Mouse (Mus musculus) embryonic facial prominence, embryonic 10.5 days (tissue): ENCODE data around the gene Cmbl. TPM values are rescaled to one million over a fixed set of nuclear protein-coding genes. Genes with fewer than 3 reads are reported as not detected.

Experiments
- DNase-seq: peaks from one replicate; pipeline ENCODE4 v3.0.0-alpha.2; 2017; ENCODE audit warnings: low spot score
- H3K27ac ChIP-seq: fragments of 300-500 bp; sonication (generic); replicated peaks from 2 replicates; pipeline ENCODE4 v1.5.1; 2016; ENCODE audit warnings: mild to moderate bottlenecking
- H3K27me3 ChIP-seq: fragments of 300-500 bp; sonication (generic); replicated peaks from 2 replicates; pipeline ENCODE4 v1.6.1; 2016; ENCODE audit warnings: low read depth, mild to moderate bottlenecking; ENCODE audit not compliant: poor library complexity, severe bottlenecking
- H3K36me3 ChIP-seq: fragments of 300-500 bp; sonication (generic); replicated peaks from 2 replicates; pipeline ENCODE4 v1.6.1; 2016; ENCODE audit warnings: mild to moderate bottlenecking, moderate library complexity
- H3K4me1 ChIP-seq: fragments of 300-500 bp; sonication (generic); 2 replicates; pipeline ENCODE4 v1.6.1; 2016
- H3K4me3 ChIP-seq: fragments of 300-500 bp; sonication (generic); 2 replicates; pipeline ENCODE4 v1.5.1; 2016; ENCODE audit warnings: mild to moderate bottlenecking, moderate library complexity
- H3K9me3 ChIP-seq: fragments of 300-500 bp; sonication (generic); 2 replicates; pipeline ENCODE4 v1.6.1; 2016; ENCODE audit warnings: mild to moderate bottlenecking
- WGBS: fragments of 180-500 bp; shearing (Covaris S2); methylation state at CpG from one replicate; pipeline ENCODE4 v1.1.7; 2016; 5-methylcytosine and 5-hydroxymethylcytosine counted together
- polyA plus RNA-seq: library from polyadenylated mRNA; unstranded; fragments of >200 nt; fragmentation: Nextera tagmentation; extraction: Ambion mirVana; gene quantifications from 2 replicates; pipeline ENCODE4 v1.2.1, GENCODE M21; 2016

The Cmbl gene
- polyA plus RNA-seq, 1 experiment from 2014 or later, result 2.3 TPM

DNA sequence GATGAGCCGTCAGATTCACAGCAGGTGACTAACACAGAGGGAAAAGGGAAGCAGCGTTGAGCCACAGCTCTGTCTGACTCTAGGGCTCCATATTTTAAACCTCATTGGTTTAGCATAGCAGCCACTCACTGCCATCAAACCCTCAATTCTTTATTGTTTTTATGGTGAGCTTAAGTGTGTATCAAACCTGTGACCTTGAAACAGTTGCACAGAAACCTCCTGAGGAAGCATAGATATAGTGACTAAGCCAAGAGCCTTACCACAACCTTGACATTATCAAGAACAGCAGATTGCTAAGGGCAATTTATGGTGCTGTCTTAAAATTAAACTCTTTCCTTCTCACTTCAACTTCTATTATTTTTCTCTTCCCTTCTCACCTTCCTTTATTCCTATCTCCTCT is 31.7 kb upstream of the Cmbl start:
- H3K4me3 ChIP-seq, result no peak overlapping the region
- H3K36me3 ChIP-seq, result no peaks in the 10 kb centered on the region
- H3K4me1 ChIP-seq, result peaks cover 39% of the 10 kb centered on the region
- H3K9me3 ChIP-seq, result no peaks in the 10 kb centered on the region
- no peak overlapping the region for H3K27ac ChIP-seq
- WGBS, result 91% methylated on average over 2 of the region's 2 CpGs
- no peak for DNase-seq
- no peaks in the 10 kb centered on the region for H3K27me3 ChIP-seq

DNA sequence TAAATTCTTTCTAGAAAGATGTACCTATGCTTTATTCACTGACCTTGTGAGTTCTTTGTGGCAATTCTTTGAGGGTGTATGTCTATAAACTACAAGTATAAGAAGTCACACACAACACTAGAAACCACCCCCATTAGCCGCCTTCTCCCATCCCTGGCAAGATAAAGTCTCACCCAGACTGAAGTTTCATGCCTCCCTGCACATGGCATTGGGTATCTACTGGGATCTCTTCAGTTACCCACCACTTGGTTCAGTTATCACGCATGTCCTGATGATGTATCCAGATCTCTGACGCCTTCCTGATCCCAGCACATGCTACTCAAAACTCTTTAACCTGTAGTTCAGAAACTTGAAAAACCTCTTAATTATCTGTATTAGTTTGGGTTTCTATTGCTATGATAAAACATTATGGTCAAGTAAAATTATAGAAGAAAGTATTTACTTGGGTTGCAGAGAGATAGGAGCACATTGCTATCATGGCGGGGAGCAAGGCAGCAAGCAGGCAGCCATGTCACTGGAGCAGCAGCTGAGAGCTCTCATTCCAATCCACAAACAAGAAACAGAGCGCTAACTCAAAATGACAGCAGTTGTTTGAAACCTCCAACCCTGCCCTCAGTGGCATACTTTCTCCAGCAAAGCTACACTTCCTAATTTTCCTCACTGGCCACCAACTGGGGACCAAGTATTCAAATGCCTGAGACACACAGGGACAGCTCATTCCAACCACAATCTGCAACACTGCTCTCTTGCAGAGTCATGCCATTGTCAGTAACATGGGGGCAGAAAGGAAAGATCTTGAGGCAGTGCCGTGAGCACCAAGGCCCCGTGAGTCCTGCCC is 30.5 kb upstream of the Cmbl start:
- 80% methylated on average over 7 of the region's 7 CpGs for WGBS
- no peak overlapping the region for H3K4me3 ChIP-seq
- peaks cover 31% of the 10 kb centered on the region for H3K4me1 ChIP-seq
- no peaks in the 10 kb centered on the region for H3K9me3 ChIP-seq
- DNase-seq, result no peak
- no peaks in the 10 kb centered on the region for H3K27me3 ChIP-seq
- peak overlapping the region; percentile 26 for H3K27ac ChIP-seq
- no peaks in the 10 kb centered on the region for H3K36me3 ChIP-seq

DNA sequence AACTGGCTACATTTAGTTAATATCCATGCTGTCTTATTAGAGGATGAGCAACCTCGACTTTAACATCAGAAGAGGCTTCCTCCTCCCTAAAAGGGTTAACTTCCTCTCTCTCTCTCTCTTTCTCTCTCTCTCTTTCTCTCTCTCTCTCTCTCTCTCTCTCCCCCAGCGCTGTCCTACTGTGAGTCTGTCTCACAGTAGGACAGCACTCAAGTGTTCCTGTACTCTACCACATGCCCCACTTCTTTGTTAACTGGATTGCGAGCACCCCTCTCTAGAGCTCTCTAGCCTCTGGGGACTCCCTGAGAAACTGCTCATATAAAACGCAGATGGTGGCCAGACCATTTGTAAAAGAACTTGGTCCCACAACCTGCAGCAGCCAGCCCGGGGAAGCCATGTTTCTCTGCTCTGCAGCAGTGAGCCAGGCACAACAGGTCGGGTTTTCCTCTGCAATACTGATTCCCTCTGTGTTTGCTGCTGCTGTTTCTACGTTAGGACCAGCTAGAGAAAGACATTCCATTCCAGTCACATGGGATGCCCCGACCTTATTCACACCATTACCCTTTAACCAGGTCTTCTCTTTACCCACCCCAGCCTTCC is 29.8 kb upstream of the Cmbl start:
- H3K4me3 ChIP-seq, result peak overlapping the region; percentile 3; the same call in 1 of the 2 replicates
- 30% methylated on average over 8 of the region's 8 CpGs for WGBS
- H3K36me3 ChIP-seq, result no peaks in the 10 kb centered on the region
- peaks cover 34% of the 10 kb centered on the region for H3K4me1 ChIP-seq
- DNase-seq, result no peak
- H3K9me3 ChIP-seq, result no peaks in the 10 kb centered on the region
- H3K27ac ChIP-seq, result peak overlapping the region; percentile 26
- H3K27me3 ChIP-seq, result no peaks in the 10 kb centered on the region

DNA sequence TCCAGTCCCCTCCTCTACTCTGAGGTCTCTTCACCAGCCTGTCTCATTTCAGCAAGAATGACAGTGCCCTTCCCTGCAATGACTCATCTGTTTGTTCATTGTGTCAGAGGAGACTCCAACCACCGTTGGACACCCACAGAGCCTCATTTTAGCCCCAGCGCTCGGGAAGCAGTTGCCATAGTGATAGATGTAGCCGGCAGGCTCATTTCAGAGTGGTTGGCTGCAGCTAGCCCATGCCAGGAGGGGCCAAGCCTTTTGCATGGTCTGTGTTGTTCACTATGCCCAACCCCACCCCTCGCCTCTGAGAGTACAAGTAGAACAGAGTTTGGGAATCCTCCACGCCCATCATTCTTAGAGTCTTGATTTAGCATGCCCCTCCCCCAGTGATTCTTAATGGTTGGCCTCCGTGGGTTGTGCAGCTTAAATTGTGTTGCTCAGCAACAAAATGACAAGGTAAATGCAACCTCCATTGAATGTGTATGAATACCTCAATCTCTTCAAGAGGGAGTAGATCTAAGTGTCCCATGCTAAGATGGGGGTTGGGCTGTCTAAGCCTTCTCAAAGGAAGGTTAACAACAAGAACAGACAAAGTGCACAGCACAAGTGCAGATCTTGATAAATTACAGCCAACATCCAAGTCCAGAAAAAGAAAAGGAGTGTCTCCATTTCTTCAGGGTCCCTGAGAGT is 29.0 kb upstream of the Cmbl start:
- Histone ChIP-seq H3K4me1 (peaks cover 39% of the 10 kb centered on the region), H3K27me3 (no peaks in the 10 kb centered on the region), H3K9me3 (no peaks in the 10 kb centered on the region), H3K27ac (peak overlapping the region; percentile 26), H3K36me3 (no peaks in the 10 kb centered on the region), H3K4me3 (no peak overlapping the region)
- peak; percentile 53 for DNase-seq
- WGBS, result 19% methylated on average over 7 of the region's 7 CpGs

DNA sequence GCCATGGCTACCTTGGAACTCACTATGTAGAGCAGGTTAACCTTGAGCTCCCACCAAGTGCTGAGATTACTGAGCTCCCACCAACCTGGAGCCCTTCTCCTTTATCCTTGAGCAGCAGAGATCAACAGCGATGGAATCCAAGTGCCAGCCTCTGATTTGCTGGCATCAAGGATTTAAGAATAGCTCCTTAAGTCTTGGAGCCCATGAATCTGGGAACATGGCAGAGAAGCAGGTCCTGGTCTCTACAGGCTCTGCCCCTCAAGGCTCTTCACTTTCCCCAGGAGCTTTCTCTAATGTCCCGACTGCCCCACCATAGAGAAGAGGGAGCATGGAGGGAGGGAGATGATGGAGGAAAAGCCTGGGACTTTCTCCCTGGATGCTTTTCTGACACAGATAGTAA is 27.5 kb upstream of the Cmbl start:
- Histone ChIP-seq H3K4me3 (no peak overlapping the region), H3K9me3 (no peaks in the 10 kb centered on the region), H3K27ac (no peak overlapping the region), H3K27me3 (no peaks in the 10 kb centered on the region), H3K4me1 (peaks cover 48% of the 10 kb centered on the region), H3K36me3 (no peaks in the 10 kb centered on the region)
- WGBS, result 93% methylated on average over 2 of the region's 2 CpGs
- DNase-seq, result no peak

DNA sequence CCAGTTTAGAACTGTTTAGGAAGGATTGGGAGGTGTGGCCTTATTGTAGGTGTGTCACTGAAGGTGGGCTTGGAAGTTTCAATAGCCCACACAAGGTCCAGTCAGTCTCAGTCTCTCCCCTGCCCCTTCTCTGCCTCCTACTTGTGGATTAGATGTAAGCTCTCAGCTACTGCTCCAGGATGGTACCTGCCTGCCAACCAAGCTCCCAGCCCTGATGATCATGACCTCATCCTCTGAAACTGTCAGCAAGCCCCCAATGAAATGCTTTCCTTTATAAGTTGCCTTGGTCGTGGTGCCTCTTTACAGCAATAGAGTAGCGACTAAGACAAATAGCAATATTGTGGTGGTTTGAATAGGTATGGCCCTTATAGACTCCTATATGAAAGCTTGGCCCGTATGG is 26.8 kb upstream of the Cmbl start:
- H3K36me3 ChIP-seq, result no peaks in the 10 kb centered on the region
- no peaks in the 10 kb centered on the region for H3K9me3 ChIP-seq
- peaks cover 53% of the 10 kb centered on the region for H3K4me1 ChIP-seq
- WGBS, result 89% methylated on average over 3 of the region's 3 CpGs
- no peak overlapping the region for H3K4me3 ChIP-seq
- no peak for DNase-seq
- no peak overlapping the region for H3K27ac ChIP-seq
- H3K27me3 ChIP-seq, result no peaks in the 10 kb centered on the region

DNA sequence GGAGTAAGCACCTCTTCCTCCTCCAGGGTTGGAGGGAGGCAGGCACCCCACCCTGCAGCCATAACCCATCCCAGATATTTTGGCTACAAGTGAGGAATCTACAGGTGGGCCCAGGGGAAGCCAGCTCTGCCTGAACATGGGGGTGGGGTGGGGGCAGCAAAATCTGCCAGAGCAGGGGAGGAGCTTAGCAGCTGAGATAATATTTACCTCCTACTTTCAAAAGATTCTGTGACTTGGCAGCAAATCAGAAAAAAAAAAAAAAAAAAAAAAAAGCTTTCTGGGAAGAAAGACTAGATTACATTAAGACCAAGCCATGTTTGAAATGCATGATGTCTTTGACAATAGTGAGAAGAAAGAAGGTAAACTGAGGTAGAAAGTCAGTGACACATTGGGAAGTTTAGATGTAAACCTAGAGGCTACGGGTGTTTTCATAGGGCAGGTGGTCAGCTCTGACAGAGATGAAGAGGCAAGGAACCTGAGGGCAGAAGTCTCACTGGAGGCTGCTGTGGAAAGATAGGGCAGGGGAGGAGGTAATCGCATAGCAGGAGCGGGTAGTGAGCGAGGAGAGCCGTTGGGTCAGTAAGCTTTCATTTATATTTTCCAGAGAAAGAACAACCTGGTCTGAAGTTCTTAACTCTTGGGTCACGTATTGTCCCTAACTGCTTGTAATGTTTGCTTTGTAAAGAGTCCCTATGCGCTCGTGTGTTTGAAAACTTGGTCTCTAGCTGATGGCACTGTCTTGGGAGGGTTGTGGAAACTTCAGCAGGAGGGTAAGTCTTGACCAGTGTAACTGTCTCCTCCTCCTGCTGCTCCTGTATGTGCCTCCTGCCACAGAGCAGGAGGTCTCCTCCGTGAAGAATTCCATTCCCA is 25.3 kb upstream of the Cmbl start:
- H3K4me1 ChIP-seq, result peaks cover 53% of the 10 kb centered on the region
- H3K9me3 ChIP-seq, result no peaks in the 10 kb centered on the region
- H3K36me3 ChIP-seq, result no peaks in the 10 kb centered on the region
- H3K27ac ChIP-seq, result no peak overlapping the region
- WGBS, result 79% methylated on average over 9 of the region's 9 CpGs
- H3K4me3 ChIP-seq, result no peak overlapping the region
- DNase-seq, result no peak
- no peaks in the 10 kb centered on the region for H3K27me3 ChIP-seq

DNA sequence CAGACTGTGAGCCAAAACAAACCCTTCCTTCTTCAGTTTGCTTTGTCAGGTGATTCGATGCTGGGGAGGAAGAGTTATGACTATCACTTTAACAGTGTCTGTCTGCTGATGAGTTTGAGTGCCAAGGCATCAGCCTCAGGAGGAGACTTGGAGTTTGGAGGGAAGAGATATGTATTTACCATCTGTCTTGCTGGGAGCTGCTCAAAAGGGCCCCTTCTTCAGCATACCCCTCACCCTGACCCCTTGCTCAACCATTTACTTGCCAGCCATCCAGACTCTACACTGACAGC is 24.7 kb upstream of the Cmbl start:
- WGBS, result 75% methylated on average over 1 of the region's 1 CpGs
- no peaks in the 10 kb centered on the region for H3K36me3 ChIP-seq
- no peaks in the 10 kb centered on the region for H3K27me3 ChIP-seq
- peaks cover 52% of the 10 kb centered on the region for H3K4me1 ChIP-seq
- H3K4me3 ChIP-seq, result no peak overlapping the region
- no peaks in the 10 kb centered on the region for H3K9me3 ChIP-seq
- DNase-seq, result no peak
- no peak overlapping the region for H3K27ac ChIP-seq

DNA sequence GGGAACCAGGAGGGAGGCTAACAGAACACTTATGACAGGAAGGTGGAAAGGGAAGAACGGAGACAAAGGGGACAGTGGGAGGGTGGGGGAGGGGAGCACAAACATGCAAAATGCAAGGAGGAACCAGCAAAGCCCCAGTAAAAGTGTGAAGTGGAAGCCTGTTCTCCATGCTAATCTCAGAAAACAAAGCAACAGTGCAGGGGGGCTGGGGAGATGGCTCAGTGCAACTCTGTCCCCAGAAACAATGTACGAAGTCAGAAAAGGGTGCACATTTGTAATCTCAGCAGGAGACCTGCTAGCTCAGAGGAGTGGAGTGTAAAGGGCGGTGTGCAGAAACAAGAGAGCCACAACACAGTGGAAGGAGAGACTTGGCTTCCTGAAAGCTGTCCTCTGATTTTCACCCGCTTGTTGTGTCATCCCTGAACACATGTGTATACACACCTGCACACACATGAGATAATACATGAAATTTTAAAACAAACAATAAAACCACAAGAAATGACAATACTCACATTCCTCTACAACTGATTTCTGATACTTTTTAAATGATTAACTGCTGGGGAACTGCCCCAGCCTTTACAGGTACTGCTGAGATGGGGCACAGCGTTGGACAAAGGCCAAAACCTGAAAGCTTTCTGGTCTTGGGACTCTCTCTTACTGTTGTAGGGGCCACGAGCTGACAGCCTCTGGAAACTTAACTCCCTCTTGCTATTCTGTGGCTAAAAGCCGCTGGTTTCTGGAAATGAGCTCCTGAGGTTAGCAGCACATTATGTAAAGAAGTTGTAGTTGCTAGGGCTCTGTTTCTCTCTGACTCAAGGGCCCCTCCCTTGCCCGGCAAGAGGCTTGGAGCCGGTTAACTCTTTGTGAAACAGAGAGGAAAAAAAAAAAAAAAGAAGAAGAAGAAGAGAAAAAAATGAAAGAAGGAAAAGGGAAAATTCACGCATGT is 22.9 kb upstream of the Cmbl start:
- Histone ChIP-seq H3K27me3 (no peaks in the 10 kb centered on the region), H3K4me3 (no peak overlapping the region), H3K27ac (peak overlapping the region; percentile 78), H3K9me3 (no peaks in the 10 kb centered on the region), H3K4me1 (peaks cover 45% of the 10 kb centered on the region), H3K36me3 (no peaks in the 10 kb centered on the region)
- WGBS, result 11% methylated on average over 10 of the region's 10 CpGs
- DNase-seq, result peak; percentile 47

DNA sequence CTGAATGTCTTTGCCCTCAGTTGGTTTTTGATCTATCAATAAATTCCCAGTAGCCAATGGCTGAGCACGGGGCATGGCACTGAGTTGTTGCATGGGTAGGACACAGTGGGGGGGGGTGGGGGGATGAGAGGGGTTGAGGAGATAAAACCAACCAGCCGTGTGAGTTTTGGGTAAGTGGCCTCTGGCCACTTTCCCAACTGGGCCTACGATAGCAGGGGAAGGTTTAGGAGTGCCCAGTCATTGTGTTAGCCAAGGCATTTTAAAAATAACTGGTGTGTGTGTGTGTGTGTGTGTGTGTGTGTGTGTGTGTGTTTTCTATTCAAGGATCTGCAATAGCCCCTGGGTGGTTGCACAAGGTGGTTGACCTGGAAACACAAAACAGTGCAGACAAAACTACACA is 21.9 kb upstream of the Cmbl start:
- no peak overlapping the region for H3K27ac ChIP-seq
- no peaks in the 10 kb centered on the region for H3K36me3 ChIP-seq
- no peak for DNase-seq
- no peaks in the 10 kb centered on the region for H3K9me3 ChIP-seq
- no peak overlapping the region for H3K4me3 ChIP-seq
- H3K4me1 ChIP-seq, result peaks cover 49% of the 10 kb centered on the region
- no peaks in the 10 kb centered on the region for H3K27me3 ChIP-seq
- 18% methylated on average over 3 of the region's 3 CpGs for WGBS

DNA sequence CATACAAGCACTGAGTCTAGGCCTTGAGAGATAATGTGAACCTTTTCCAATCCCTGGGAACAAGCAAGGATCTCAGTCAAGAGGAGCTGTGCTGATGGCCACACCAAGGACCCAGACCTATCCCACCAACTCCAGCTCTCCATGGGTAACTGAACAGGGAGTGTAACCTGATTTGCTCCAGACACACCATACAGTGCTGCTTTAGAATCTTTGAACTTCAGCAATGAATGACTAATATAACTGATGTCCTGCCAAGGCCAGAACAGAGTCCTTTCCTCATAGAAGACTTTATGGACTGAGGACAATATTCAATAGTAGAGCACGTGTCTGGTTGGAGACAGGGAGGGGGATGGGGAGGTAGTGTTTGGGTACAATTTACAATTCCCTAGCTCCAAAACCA is 20.1 kb upstream of the Cmbl start:
- H3K36me3 ChIP-seq, result no peaks in the 10 kb centered on the region
- 82% methylated on average over 1 of the region's 1 CpGs for WGBS
- H3K4me1 ChIP-seq, result peaks cover 44% of the 10 kb centered on the region
- H3K27me3 ChIP-seq, result no peaks in the 10 kb centered on the region
- no peak overlapping the region for H3K27ac ChIP-seq
- no peaks in the 10 kb centered on the region for H3K9me3 ChIP-seq
- H3K4me3 ChIP-seq, result no peak overlapping the region
- no peak for DNase-seq
